Mouse (Mus musculus): ENCODE measurements around the gene Polr2b. TPM values are rescaled to one million over a fixed set of nuclear protein-coding genes. Genes with fewer than 3 reads are reported as not detected.

The Polr2b gene
- 67.4 to 79.1 TPM (median 67.8 TPM) in 4 replicates for total RNA-seq (2023; ENCODE audit: inconsistent age)

DNA sequence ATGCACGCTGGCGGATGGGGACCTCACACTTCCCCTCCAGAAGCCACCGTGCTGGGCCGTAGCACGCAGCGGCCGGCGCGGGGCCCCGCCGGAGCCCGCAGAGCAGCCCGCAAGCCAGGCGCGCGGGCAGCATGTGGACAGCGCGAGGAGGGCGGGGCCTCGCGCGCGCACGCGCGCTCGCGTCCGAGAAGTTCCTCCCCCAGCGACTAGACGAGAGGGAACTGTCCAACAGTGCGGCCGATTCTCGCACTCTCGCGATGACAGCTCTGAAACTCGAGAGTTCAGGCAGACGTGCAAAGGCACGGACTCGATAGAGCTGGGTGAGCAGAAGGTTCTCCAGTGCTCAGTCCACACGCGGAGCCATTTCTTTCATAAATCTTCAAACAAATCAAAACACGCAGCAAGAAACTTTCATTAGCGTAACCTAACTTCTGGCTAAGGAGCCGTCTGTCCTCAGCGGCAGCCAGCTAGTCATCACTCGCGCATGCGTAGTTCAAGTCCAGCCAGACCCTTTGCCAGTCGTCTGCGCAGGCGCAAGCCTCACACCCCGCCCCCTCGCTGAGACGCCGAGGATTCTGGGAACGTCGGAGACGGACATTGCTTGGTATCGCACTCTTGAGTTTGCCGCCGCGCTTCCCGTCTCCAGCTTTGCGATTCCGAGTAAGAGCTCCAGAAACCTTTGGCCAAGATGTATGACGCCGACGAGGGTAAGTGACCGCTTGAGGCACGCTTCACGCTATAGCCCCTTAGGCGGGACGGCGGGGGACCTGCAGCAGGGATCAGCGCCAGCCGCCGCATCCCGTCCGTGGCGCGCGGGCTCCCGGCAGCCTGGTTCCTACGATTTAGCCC is at the start of gene Polr2b, which contains the start of gene Noa1:
TSS of gene Polr2b (plus strand) at position 224 of the 849 bp plus-strand sequence.
TSS of gene Noa1 (minus strand) at position 161 of the 849 bp plus-strand sequence.

DNA sequence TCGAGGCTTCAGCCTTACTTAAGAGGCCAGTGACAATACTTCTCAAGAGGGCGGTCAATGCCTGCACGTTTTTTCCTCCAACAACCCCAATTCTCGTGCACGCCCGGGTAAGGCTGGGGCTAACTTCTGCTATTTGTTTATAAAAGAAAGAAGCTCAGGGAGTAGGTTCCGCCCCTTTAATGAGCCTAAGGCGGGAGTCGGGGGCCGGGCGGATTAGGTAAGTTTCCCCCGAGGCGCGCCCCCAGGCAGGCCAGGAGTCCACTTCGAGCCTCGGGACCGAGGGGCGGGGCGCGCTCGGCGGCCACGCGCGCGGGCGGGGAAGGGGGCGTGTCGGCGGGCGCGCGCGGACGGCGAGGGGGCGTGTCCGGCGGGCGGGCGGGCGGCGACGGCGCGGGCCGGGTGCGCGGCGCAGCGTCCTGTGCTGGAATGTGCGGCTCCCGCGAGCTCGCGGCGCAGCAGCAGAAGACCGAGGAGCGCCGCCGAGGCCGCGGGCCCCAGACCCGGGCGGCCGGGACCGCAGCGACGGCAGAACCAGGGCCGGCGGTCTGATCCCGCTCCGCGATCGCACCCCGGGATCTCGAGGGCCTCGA is 44.8 kb upstream of the Polr2b start, which contains the start of gene Rest:
TSS of gene Rest (plus strand) at position 411 of the 590 bp plus-strand sequence.

Other genes with a start within 250 kb of the Polr2b start
- gene Hopx, start 195.0 kb upstream of the Polr2b start, total RNA-seq (2023; ENCODE audit: inconsistent age) = 17.4 to 21.8 TPM (median 19.9 TPM) in 4 replicates
- not detected in 4 replicates for gene Spink2, start 98.7 kb upstream of the Polr2b start, total RNA-seq (2023; ENCODE audit: inconsistent age)
- gene Rest, start 44.7 kb upstream of the Polr2b start, total RNA-seq (2023; ENCODE audit: inconsistent age) = 80.3 to 88.4 TPM (median 83.6 TPM) in 4 replicates
- 33.8 to 47.5 TPM (median 42.1 TPM) in 4 replicates for gene Noa1, start 63 bp upstream of the Polr2b start, total RNA-seq (2023; ENCODE audit: inconsistent age)
- 0.67 to 1.1 TPM in 2 of 4 replicates, not detected in the others for gene Igfbp7, start 97.9 kb downstream of the Polr2b start, total RNA-seq (2023; ENCODE audit: inconsistent age)

All from B cell, adult (primary cell).